Mouse (Mus musculus): Measurements from ENCODE around the gene Fuk.

- TF ChIP-seq CTCF (IDR thresholded peaks at IDR 0.05; ENCODE audit: borderline replicate concordance, extremely low read depth, insufficient read depth, insufficient read length) (no peak), POLR2A (IDR thresholded peaks at IDR 0.05; ENCODE audit: borderline replicate concordance, extremely low read depth, insufficient read depth, insufficient read length, poor library complexity, severe bottlenecking) (no peak)
Observed at GRCm38 (mm10) chr8:110945716-110946115, 43.4 kb upstream of the Fuk start.
